Mouse (Mus musculus): ENCODE measurements around the gene Xndc1. TPM values are rescaled to one million over a fixed set of nuclear protein-coding genes. Genes with fewer than 3 reads are reported as not detected.
A peak's percentile ranks its signal among the peaks of the same experiment; 100 is the strongest.
"Not testable (repeated sequence)": the region's sequence is repeated elsewhere in the genome, so short reads cannot be mapped to it uniquely, and the experiment has no call there.

Gene Xndc1
- total RNA-seq (2021): 1 to 10 TPM; 9.4 to 9.6 TPM

- DNase-seq (ENCODE audit: low spot score): peak; percentile 89
Measured at GRCm38 (mm10) chr7:102065046-102065891, at the start of gene Xndc1, which contains the start of the genes Rnf121 and Xntrpc. TSS of gene Xndc1 (plus strand) at chr7:102065511. TSS of gene Rnf121 (minus strand) at chr7:102065469. TSS of gene Xntrpc (plus strand) at chr7:102065713.

GRCm38 (mm10) chr7:102016936-102017335, 48.4 kb upstream of the Xndc1 start:
- intact Hi-C loops (cut with DNase I): no loop called here
- no peak for DNase-seq (ENCODE audit: low spot score)

More at GRCm38 (mm10) chr7:102065046-102065891, at the start of gene Xndc1, which contains the start of the genes Rnf121 and Xntrpc:
- intact Hi-C loops (cut with DNase I): loop anchor here (5.0 kb wide), 1 partner anchor 158 kb away; the partner anchor contains the start of genes Lamtor1 and Tomt

- intact Hi-C loops (cut with DNase I): no loop called here
- no peak for DNase-seq (ENCODE audit: low spot score)
Measured at GRCm38 (mm10) chr7:102017452-102017851, 47.9 kb upstream of the Xndc1 start.

GRCm38 (mm10) chr7:102018034-102018433, 47.3 kb upstream of the Xndc1 start:
- intact Hi-C loops (cut with DNase I): no loop called here
- no peak for DNase-seq (ENCODE audit: low spot score)

- intact Hi-C loops (cut with DNase I): no loop called here
- DNase-seq (ENCODE audit: low spot score): no peak
Measured at GRCm38 (mm10) chr7:102018590-102018989, 46.7 kb upstream of the Xndc1 start, which contains the start of gene Il18bp. TSS of gene Il18bp (minus strand) at chr7:102018690.

GRCm38 (mm10) chr7:102019362-102019761, 45.9 kb upstream of the Xndc1 start:
- intact Hi-C loops (cut with DNase I): no loop called here
- DNase-seq (ENCODE audit: low spot score): no peak

- intact Hi-C loops (cut with DNase I); DNase-seq (ENCODE audit: low spot score): not testable (repeated sequence)
Measured at GRCm38 (mm10) chr7:102020934-102021333, 44.4 kb upstream of the Xndc1 start.

- no peak for DNase-seq (ENCODE audit: low spot score)
- intact Hi-C loops (cut with DNase I): no loop called here
Measured at GRCm38 (mm10) chr7:102023821-102024220, 41.5 kb upstream of the Xndc1 start.

GRCm38 (mm10) chr7:102025187-102026119, 39.9 kb upstream of the Xndc1 start:
- intact Hi-C loops (cut with DNase I): no loop called here
- DNase-seq (ENCODE audit: low spot score): no peak

GRCm38 (mm10) chr7:102034904-102035303, 30.4 kb upstream of the Xndc1 start:
- intact Hi-C loops (cut with DNase I): loop anchor here (5.0 kb wide), 1 partner anchor 38 kb away; no protein-coding TSS in a partner anchor
- DNase-seq (ENCODE audit: low spot score): no peak

- no peak for DNase-seq (ENCODE audit: low spot score)
- intact Hi-C loops (cut with DNase I): no loop called here
Measured at GRCm38 (mm10) chr7:102035534-102035933, 29.8 kb upstream of the Xndc1 start.

- intact Hi-C loops (cut with DNase I): no loop called here
- no peak for DNase-seq (ENCODE audit: low spot score)
Measured at GRCm38 (mm10) chr7:102037318-102037717, 28.0 kb upstream of the Xndc1 start.

GRCm38 (mm10) chr7:102042314-102042713, 23.0 kb upstream of the Xndc1 start:
- DNase-seq (ENCODE audit: low spot score): no peak
- intact Hi-C loops (cut with DNase I): no loop called here

GRCm38 (mm10) chr7:102048524-102048923, 16.8 kb upstream of the Xndc1 start:
- intact Hi-C loops (cut with DNase I): loop anchor here (5.0 kb wide), 1 partner anchor 89 kb away; no protein-coding TSS in a partner anchor
- not testable (repeated sequence) for DNase-seq (ENCODE audit: low spot score)

GRCm38 (mm10) chr7:102061353-102061752, 4.0 kb upstream of the Xndc1 start:
- intact Hi-C loops (cut with DNase I): loop anchor here (5.0 kb wide), 1 partner anchor 129 kb away; the partner anchor contains the start of genes Lrrc51 and Numa1
- DNase-seq (ENCODE audit: low spot score): no peak

GRCm38 (mm10) chr7:102062203-102062602, 3.1 kb upstream of the Xndc1 start:
- no peak for DNase-seq (ENCODE audit: low spot score)
- intact Hi-C loops (cut with DNase I): loop anchor here (5.0 kb wide), 1 partner anchor 130 kb away; the partner anchor contains the start of genes Lrrc51 and Numa1

GRCm38 (mm10) chr7:102063891-102064290, 1.4 kb upstream of the Xndc1 start:
- DNase-seq (ENCODE audit: low spot score): no peak
- intact Hi-C loops (cut with DNase I): loop anchor here (5.0 kb wide), 1 partner anchor 132 kb away; the partner anchor contains the start of genes Lrrc51 and Numa1

GRCm38 (mm10) chr7:102064655-102065045, 661 bp upstream of the Xndc1 start:
- DNase-seq (ENCODE audit: low spot score): no peak
- intact Hi-C loops (cut with DNase I): loop anchor here (5.0 kb wide), 2 partner anchors 132 to 157 kb away; partner anchors contain the start of genes Lamtor1, Lrrc51, Numa1 and Tomt

- intact Hi-C loops (cut with DNase I): loop anchor here (5.0 kb wide), 1 partner anchor 159 kb away; the partner anchor contains the start of genes Lamtor1 and Tomt
Measured at GRCm38 (mm10) chr7:102066363-102066762, 1.1 kb downstream of the Xndc1 start.

More at GRCm38 (mm10) chr7:102066363-102066762, 1.1 kb downstream of the Xndc1 start:
- DNase-seq (ENCODE audit: low spot score): no peak
